Mouse (Mus musculus) spleen, postnatal 36 days (tissue): Measurements from ENCODE around the gene Rpl10-ps3.

Source experiments
- DNase-seq, 2 experiments: peaks; one replicate each; pipeline ENCODE4 v3.0.0; 2022; ENCODE audit warnings: low spot score in 2 of 2, mixed read lengths in 1 of 2

The Rpl10-ps3 gene

GRCm38 (mm10) chr9:50311036-50311545 is 33.7 kb downstream of the Rpl10-ps3 start:
- DNase-seq: no peak

- DNase-seq: no peak
Measured at GRCm38 (mm10) chr9:50305666-50306402, 38.9 kb downstream of the Rpl10-ps3 start.

- DNase-seq: no peak
Measured at GRCm38 (mm10) chr9:50305046-50305445, 39.7 kb downstream of the Rpl10-ps3 start.

- DNase-seq: no peak
Measured at GRCm38 (mm10) chr9:50304004-50304403, 40.8 kb downstream of the Rpl10-ps3 start.

GRCm38 (mm10) chr9:50301722-50302121 is 43.0 kb downstream of the Rpl10-ps3 start:
- DNase-seq: no peak

- no peak for DNase-seq
Measured at GRCm38 (mm10) chr9:50298389-50298788, 46.4 kb downstream of the Rpl10-ps3 start.
